In genomic region chr3:33000383-33001015, GRCm38 (mm10) we compare ENCODE assay signal across 13 mouse cellular contexts.
DNase-seq lines count a peak whose midpoint lies in the region.
"Had no signal": no experiment of that assay in that cellular context is flagged by ENCODE, and none has a peak within 500 bp of the region (broad histone marks: within the 10 kb centered on the region; RNA-seq: fewer than 3 reads in every experiment).

No protein-coding gene starts in this region.

- DNase-seq in layer of hippocampus, adult 11-12 months (ENCODE audit: low spot score), result peak; percentile 48
- no peak for DNase-seq in layer of hippocampus, postnatal 10 days (ENCODE audit: low spot score in 2 of 2)
- DNase-seq in right cerebral cortex, adult 18-20 months, result peak; percentile 59
- no peak for DNase-seq in right cerebral cortex, postnatal 4 days
- DNase-seq in layer of hippocampus, adult 9-11 months, result peak; percentile 63
- DNase-seq in urinary bladder, postnatal 25 days (ENCODE audit: low spot score), result no peak
- DNase-seq in kidney, adult 11 months, result no peak
- DNase-seq: adrenal gland, postnatal 36 days; cerebellum, postnatal 25 days; kidney, adult 2 months; kidney, postnatal 36 days; lung, embryonic 14.5 days; retina, postnatal 1 day had no signal

Comparison
In these comparisons a context has a peak if more than half of its experiments do, and no peak if none do; other contexts are left out.
1. DNase-seq: peak in layer of hippocampus, adult 11-12 months (single experiment), right cerebral cortex, adult 18-20 months (single experiment) and layer of hippocampus, adult 9-11 months (single experiment); none in layer of hippocampus, postnatal 10 days (0 of 2), right cerebral cortex, postnatal 4 days (single experiment), urinary bladder, postnatal 25 days (single experiment) and kidney, adult 11 months (single experiment).